Mouse (Mus musculus): ENCODE results near the gene Jam2. TPM values are rescaled to one million over a fixed set of nuclear protein-coding genes. Genes with fewer than 3 reads are reported as not detected.

The Jam2 gene
- polyA plus RNA-seq, 3 experiments from 2014 or later = 0.21 TPM; not detected in 2

GRCm38 (mm10) chr16:84783279-84783678 is 9.4 kb downstream of the Jam2 start:
- ATAC-seq = no peak

- no peak for ATAC-seq
These were observed 11.0 kb downstream of the Jam2 start for GRCm38 (mm10) chr16:84784966-84785365.

GRCm38 (mm10) chr16:84790595-84791165 is 16.8 kb downstream of the Jam2 start:
- ATAC-seq = no peak

- ATAC-seq = no peak
These were observed 19.5 kb downstream of the Jam2 start for GRCm38 (mm10) chr16:84793401-84793800.

GRCm38 (mm10) chr16:84795337-84795736 is 21.4 kb downstream of the Jam2 start:
- ATAC-seq = no peak

DNA sequence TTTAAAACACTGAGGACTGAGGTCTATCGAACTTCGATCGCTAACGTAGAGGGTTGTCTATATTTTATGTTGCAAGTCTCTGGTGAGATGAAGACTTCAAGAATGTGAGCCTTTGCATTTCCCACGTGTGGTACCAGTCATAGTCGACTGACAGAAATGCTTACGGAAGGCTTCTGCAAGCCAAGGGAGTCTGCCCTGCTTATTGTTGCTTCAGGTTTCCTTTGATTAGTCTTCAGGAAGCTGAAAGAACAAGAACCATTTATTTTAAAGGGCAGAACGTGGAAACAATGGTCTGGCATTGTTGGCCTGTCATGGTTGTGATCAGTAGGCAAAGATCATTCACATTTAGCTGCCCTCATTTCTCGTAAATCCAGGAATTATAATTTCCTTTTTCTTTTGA is 22.8 kb downstream of the Jam2 start:
- ATAC-seq = no peak

GRCm38 (mm10) chr16:84800038-84800437 is 26.1 kb downstream of the Jam2 start:
- ATAC-seq = peak; percentile 56

- no peak for ATAC-seq
These were observed 28.3 kb downstream of the Jam2 start for GRCm38 (mm10) chr16:84802217-84802616.

DNA sequence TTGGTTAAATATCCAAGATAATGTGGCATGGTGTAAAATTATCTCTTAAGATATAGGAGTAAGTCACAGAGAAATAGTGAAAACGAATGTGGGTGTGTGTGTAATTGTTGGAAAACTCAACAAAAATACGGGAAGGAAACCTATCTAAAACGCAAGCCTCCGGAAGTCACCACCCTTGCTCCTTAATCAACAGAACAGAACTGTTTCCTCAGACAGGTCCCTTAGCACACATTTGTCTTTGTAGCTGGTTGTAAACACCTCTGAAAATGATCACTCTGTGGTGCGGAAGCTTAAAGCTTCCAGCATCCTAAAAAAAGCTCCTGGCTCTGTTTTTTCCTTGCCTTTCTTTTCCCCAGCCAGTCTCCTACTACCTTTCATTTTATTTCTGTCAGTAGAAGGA is 30.9 kb downstream of the Jam2 start:
- ATAC-seq = no peak

DNA sequence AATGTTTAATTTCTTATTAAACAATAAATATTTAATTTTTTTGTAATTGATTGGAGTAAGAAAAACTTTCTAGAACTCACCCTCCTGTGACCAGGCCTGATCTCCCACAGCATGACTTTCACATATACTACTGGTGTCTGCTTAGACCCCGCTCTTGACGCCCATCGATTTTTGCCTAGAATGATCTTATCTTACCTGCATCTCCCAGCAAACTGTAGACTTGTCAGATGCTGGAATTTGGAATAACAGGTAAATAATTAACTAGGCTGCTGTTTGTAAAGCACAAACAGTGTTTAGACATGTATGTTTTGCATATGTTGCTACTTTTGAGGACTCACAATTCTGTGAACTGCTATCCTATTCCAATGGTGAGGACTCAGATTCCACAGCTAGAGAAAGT is 32.3 kb downstream of the Jam2 start:
- ATAC-seq = no peak

DNA sequence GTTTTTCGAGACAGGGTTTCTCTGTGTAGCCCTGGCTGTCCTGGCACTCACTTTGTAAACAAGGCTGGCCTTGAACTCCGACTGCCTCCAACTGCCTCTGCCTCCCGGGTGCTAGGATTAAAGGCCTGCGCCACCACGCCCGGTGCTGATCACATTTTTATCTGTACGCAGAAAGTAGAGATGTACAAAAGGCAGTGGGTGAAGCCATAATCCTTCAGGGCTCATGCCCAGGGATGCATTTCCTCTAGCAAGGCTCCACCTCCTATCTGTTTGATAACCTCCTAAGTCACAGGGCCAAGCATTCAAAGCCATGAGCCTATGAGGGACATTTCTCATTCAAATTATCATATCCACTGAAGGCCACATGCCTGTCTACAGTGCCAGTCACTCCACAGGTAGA is 34.0 kb downstream of the Jam2 start:
- no peak for ATAC-seq

DNA sequence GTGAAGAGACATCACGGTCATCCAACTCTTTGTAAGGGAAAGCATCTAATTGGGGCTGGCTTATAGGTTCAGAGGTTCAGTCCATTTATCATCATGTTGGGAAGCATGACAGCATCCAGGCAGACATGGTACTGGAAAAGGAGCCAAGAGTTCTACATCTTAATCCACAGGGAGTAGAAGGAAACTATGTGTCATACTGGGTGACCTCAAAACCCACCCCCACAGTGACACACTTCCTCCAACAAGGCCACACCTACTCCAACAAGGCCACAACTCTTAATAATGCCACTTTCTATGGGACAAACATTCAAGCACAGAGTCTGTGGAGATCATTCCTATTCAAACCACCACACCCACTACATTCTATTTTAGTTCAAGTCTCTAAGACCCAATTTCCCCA is 36.3 kb downstream of the Jam2 start:
- ATAC-seq = no peak

DNA sequence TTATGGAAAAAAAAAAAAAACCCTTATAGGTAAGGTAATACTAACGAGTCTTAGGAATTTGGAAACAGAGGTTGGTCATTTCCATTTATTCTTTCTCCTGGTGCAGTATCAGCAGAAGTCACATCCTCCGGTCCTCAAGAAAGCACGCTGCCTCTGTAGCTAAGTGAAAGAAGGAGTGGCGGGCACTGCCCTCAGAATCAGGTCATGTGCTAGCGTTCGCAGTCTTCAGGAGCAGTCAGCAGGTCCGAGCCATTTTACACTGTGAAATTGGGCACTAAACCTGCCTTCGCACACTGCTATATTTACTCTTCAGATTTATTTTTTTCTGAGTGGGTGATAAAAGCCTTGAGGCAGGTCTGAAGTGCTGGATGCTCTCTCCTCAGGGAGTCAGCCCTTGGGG is 39.9 kb downstream of the Jam2 start:
- no peak for ATAC-seq

- no peak for ATAC-seq
These were observed 40.6 kb downstream of the Jam2 start for GRCm38 (mm10) chr16:84814511-84814910.

DNA sequence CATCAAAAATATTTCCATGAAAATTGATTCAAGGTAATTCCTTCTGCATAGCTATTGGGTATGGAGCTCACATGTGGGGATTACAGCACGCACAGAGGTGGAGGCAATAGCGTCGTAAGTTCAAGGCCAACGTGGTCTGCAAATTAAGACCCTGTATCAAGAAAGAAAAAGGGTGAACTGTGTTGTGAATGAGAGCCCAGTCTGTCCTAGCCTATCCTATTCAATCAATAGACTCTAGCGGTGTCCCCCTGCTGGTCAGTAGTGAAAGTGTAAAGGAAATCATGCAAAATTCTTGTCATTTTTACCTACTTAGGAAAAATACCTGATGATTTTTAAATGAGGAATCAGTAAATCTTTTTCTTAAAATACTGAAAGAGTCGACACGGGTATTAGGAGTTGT is 43.5 kb downstream of the Jam2 start:
- peak; percentile 78 for ATAC-seq

GRCm38 (mm10) chr16:84825009-84825408 is 51.1 kb downstream of the Jam2 start:
- peak; percentile 68 for ATAC-seq

GRCm38 (mm10) chr16:84831696-84832095 is 57.8 kb downstream of the Jam2 start:
- ATAC-seq = no peak

GRCm38 (mm10) chr16:84832736-84833135 is 58.8 kb downstream of the Jam2 start:
- no peak for ATAC-seq

- peak; percentile 1 for ATAC-seq
These were observed 60.4 kb downstream of the Jam2 start for GRCm38 (mm10) chr16:84834344-84834743.

GRCm38 (mm10) chr16:84834745-84835440 is 61.0 kb downstream of the Jam2 start, which contains the start of gene Gabpa:
Gabpa (plus strand) TSS chr16:84834925.
- ATAC-seq = peak; percentile 91

GRCm38 (mm10) chr16:84835441-84835822 is 61.5 kb downstream of the Jam2 start, which contains the start of gene Atp5j:
Atp5j (minus strand) TSS chr16:84835625.
- ATAC-seq = peak; percentile 30

- peak; percentile 4 for ATAC-seq
These were observed 62.2 kb downstream of the Jam2 start for GRCm38 (mm10) chr16:84835823-84836743.

DNA sequence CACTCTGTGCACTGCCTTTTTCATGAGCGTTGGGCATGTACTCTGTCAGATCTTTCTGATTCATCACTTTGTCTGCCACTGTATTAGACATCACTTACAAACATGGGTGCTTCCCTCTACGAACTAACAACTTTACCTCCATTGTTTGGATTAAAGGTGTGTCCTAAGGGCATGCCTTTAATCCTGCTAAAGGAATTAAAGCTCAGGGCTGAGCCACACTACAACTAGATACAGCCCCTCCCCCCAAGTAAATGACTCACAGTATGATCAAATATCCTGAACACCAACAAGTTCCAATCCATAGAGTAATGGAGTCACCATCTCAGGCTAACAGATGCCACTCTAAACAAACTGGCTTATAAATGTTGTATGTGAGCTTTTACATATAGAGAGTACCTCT is 64.7 kb downstream of the Jam2 start:
- ATAC-seq = no peak
